Mouse (Mus musculus) urinary bladder, adult 18-20 months (tissue): ENCODE data around the gene Acsl1.

Source experiments
- DNase-seq, 2 experiments: peaks; one replicate each; pipeline ENCODE4 v3.0.0; 2022; ENCODE audit warnings: low spot score in 2 of 2, mixed read lengths in 2 of 2

Gene Acsl1

DNA sequence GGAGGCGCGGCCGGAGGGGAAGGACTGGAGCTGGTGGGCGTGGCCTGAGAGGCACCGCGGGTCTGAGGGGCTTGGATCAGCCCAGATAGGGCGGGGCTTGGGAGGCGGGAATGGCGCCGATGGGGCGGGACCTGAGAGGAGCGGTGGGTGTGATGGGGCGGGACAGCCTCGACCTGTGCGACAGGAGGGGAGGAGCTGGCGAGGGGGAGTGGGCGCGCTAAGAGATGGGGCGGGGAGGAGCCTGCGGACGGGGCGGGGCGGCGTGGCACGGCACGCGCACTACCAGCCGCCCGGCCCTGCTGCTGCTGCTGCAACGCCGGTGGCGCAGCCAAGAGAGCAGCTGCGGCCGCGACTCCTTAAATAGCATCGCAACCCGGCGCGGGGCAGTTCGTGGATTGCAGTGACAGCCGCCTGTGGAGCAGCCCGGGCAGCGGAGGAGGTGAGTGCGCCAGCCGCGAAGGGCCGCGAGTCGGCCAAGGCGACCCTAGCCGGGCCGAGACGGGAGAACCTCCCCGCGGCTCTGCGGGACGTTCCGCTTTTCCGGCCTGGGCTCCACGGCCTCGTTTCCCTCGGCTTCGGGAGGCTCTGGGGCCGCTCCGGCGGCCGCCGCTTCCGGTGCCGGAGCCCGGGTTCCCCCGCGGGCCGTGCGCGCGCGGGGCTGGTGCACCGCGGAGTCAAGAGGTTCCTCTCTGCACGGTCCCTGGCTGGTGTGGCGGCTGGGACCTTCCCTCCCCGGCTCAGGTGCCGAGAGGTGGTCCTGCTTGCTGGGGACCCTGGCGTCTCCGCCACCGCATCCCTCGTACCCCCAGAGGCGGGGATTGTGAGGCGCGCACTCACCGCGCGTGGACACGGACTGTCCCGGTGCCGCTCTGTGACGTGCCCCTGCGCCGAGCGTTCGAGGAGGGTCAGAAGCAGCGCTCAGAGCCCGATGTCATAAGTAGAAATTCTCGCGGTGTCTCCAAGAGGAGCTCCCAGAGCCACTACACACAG, at the start of gene Acsl1:
Gene Acsl1, plus strand, starts transcription at position 246 of the 990 bp plus-strand sequence.
- DNase-seq = peak; percentile 99

GRCm38 (mm10) chr8:46421515-46421914, 49.3 kb upstream of the Acsl1 start:
- no peak for DNase-seq

DNA sequence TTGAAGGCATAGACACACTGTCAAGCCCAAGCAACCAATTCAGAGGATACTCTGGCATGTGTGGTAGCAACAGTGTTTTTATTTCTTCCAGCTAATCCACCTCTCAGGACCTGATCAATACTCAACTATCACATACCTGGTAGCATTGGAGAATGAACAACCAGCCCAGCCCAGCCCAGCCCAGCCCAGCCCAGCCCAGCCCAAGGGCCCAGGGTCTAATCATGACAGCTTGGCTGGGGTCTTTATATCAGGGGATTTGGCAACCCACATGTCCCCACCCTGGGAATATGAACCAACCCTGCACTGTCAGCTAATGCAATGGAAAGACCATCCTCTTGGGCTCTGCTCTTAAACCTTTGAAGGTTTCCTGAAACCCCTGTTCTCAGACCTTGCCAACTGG, 42.9 kb upstream of the Acsl1 start:
- DNase-seq = no peak

GRCm38 (mm10) chr8:46429871-46430270, 41.0 kb upstream of the Acsl1 start:
- peak; percentile 12 to 24 for DNase-seq

GRCm38 (mm10) chr8:46431921-46432320, 38.9 kb upstream of the Acsl1 start:
- no peak for DNase-seq

DNA sequence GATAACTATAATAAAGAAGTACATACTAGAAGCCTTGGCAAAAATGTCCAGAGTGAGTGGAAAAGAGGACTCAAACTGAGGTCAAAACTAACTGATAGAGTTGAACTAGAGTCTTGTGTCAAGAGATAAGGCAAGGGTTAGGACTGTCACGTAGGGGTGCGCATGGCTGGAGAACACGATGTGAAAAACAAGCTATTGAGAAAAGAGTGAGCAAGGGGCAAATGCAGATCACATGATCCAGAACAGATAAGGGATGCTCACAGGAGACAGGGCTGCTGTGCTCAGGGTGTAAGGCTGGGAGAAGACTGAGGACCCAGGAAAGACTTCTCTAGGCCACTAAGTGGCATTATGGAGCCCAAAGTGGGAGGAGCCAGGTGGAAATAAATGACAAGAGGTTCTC, 38.3 kb upstream of the Acsl1 start:
- no peak for DNase-seq

DNA sequence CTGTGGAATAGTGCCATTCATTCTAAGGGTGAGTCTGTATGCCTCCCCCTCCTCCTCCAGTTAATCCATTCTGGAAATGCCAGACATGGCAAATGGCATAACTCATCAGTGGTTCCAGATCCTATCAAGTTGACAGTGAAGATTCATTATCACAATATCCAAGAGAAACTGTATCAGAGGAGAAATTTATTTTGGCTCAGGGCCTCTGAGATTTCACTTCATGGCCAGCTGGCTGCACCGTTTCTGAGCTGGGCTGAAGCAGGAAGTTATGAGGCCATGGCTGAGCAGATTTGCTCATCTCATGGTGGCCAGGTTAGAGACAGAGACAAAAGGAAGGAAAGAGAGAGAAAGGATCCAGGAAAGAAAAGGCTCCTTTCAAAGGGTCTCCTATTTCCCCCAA, 37.2 kb upstream of the Acsl1 start:
- no peak for DNase-seq

GRCm38 (mm10) chr8:46438491-46438890, 32.3 kb upstream of the Acsl1 start:
- no peak for DNase-seq

DNA sequence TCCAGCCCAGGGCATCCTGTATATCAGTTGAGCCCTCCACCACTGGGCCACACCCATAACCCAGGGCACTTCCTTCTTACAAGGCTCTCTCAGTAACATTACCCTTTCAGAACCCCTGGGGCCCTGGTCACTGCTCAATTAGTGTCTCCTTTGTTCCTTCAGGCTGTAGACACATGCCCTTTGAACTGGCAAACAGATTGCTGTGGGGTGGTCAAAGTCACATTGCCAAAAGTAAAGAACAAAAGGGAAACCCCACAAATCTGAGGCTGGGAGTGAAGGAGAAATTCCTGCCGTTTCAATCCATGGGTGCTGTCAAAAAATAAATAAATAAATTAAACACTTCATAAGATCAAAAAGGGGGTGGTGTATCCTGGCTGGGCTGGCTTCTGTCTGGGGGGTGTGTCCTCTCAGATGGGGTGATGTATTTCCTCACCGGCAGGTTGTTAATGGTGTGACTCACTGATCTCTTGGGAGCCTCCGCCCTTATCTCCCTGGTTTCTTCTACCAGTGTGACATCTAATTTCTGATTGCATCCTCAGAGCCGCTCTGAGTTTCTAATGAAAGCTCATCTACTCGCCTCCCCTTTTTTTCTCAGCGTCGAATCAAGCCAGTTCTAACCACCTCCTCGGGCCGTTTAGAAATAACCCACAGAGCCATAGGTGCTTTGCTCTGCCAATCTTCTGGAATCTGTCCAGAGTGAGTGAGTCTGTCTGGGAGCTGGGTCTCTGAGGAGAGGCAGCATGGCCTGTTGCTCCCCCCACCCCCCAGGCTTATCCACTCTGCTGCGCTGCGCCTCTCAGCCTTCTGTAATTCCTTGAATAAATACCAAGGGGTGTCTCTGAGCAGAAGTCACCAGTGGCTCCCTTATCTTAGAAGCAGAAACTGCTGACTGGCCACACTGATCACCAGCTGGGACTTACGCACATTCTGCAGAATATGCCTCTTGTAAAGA, 24.6 kb upstream of the Acsl1 start:
- no peak for DNase-seq

DNA sequence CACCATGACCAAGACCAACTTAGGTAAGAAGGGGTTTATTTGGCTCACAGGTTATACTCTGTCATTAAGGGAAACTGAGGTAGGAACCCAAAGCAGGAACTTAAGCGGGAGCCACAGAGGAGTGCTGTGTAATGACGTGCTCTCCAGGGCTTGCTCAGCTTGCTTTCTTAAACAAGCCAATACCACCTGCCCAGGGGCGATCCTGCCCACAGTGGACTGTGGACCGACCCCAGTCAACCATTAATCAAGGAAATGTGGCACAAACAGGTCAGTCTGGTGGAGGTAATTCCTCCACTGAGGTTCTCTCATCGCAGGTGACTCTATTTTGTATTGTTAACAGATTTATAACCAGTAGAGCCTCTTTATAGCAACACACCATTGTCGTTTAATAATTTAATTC, 23.5 kb upstream of the Acsl1 start:
- no peak for DNase-seq

- DNase-seq = no peak
Observed at GRCm38 (mm10) chr8:46448606-46449005, 22.2 kb upstream of the Acsl1 start.

GRCm38 (mm10) chr8:46449063-46449462, 21.8 kb upstream of the Acsl1 start:
- no peak for DNase-seq

GRCm38 (mm10) chr8:46449723-46450251, 21.1 kb upstream of the Acsl1 start:
- no peak for DNase-seq

DNA sequence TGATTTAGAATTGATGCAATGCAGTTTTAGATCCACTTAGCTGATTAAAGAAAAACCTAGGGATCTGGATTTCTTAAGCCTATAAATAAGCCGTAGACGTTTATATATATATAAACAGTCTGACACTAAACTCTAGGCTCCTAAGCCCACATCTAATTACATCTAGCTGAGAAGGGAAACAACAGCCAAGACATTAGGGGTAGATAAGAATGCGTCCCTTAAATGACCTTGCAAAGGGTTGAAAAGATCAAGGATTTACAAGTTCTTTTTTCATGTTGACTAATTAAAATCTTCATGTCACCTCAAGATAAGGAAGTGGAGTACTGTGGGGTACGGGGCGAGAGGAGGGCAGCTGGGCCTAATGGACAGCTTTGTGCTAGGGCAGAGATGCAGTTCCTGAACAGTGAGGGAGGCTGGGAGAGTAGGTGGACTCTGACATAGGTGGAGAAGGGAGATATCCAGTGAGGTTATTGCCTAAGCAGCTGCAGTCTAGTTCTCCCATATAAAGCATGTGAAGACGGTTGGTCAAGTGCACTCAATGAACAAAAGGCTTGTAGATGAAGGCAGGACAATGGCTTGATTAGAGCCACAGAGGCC, 12.5 kb upstream of the Acsl1 start:
- DNase-seq = no peak

DNA sequence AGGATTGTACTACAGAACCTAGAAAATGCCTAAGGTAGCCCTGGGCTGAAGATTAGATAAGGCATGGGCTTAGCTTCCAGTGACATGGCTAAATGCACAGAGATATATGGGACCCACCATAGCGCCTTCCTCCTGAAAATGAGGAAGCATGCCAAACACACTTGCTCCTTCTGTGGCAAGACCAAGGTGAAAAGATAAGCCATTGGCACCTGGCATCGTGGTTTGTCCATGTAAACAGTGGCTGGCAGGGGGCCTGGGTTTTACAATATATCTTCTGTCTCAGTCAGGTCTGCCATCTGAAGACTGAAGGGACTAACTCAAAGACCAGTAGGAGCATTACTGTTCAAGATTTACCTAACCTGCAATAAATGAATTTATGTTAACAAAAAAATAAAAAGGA, 2.4 kb upstream of the Acsl1 start:
- DNase-seq = no peak

- no peak for DNase-seq
Observed at GRCm38 (mm10) chr8:46469071-46469769, 1.6 kb upstream of the Acsl1 start.

- no peak for DNase-seq
Observed at GRCm38 (mm10) chr8:46470091-46470791, 596 bp upstream of the Acsl1 start.

- no peak for DNase-seq
Observed at GRCm38 (mm10) chr8:46471926-46472485, 1.2 kb downstream of the Acsl1 start.

DNA sequence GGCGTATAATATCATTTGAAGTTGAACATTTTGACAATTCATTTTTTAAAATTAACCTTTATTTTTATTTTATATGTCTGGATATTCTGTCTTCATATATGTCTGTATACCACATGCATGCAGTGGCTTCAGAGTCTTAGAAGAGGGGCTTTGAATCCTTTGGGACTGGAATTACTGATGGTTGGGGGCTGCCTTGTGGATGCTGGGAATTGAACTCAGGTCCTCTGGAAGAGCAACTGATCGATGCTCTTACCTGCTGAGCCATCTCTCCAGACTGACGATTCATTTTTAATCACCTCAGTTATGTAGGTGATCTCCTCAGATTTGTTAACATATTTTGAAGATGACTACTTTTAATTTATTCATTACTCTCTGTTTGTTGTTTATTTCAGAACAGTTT, 3.3 kb downstream of the Acsl1 start:
- no peak for DNase-seq

- DNase-seq = no peak
Observed at GRCm38 (mm10) chr8:46474634-46475033, 3.8 kb downstream of the Acsl1 start.
